Mouse (Mus musculus) liver, adult 2 months (tissue): ENCODE measurements around the gene Gpha2. TPM values are rescaled to one million over a fixed set of nuclear protein-coding genes. Genes with fewer than 3 reads are reported as not detected.
A peak's percentile ranks its signal among the peaks of the same experiment; 100 is the strongest.

Experiments used
- DNase-seq: peaks from one replicate; pipeline ENCODE4 v3.0.0-alpha.2; 2011; ENCODE audit warnings: low read depth, low spot score; ENCODE audit errors: extremely low read depth
- H3K27ac ChIP-seq: fragments of 200-500 bp; replicated peaks from 2 replicates; pipeline ENCODE4 v1.5.1; 2012; ENCODE audit warnings: low read depth, mild to moderate bottlenecking, control low read depth, inconsistent platforms, low read length; ENCODE audit not compliant: insufficient read depth
- H3K27me3 ChIP-seq: fragments of 200-500 bp; 2 replicates; pipeline ENCODE4 v1.6.1; 2012; ENCODE audit warnings: mild to moderate bottlenecking, moderate library complexity, low read length, inconsistent platforms; ENCODE audit not compliant: control insufficient read depth, insufficient read depth
- H3K36me3 ChIP-seq: fragments of 200-500 bp; 2 replicates; pipeline ENCODE4 v1.6.1; 2012; ENCODE audit warnings: low read length, inconsistent platforms; ENCODE audit not compliant: control insufficient read depth, insufficient read depth
- H3K4me1 ChIP-seq: fragments of 200-500 bp; 2 replicates; pipeline ENCODE4 v1.6.1; 2011; ENCODE audit warnings: low read length; ENCODE audit not compliant: control insufficient read depth, insufficient read depth
- H3K4me3 ChIP-seq: fragments of 200-500 bp; 2 replicates; pipeline ENCODE4 v1.5.1; 2011; ENCODE audit warnings: low read depth, mild to moderate bottlenecking, control low read depth, low read length, moderate library complexity; ENCODE audit not compliant: insufficient read depth
- H3K79me2 ChIP-seq: fragments of 200-500 bp; 2 replicates; pipeline ENCODE4 v1.6.1; 2012; ENCODE audit warnings: inconsistent platforms, mild to moderate bottlenecking, low read length, moderate library complexity; ENCODE audit not compliant: control insufficient read depth, insufficient read depth
- H3K9ac ChIP-seq: fragments of 200-500 bp; 2 replicates; pipeline ENCODE4 v1.6.1; 2012; ENCODE audit warnings: low read depth, mild to moderate bottlenecking, control low read depth, inconsistent platforms, low read length
- CTCF ChIP-seq: fragments of 200-500 bp; IDR thresholded peaks from 2 replicates; pipeline ENCODE4 v1.5.1; 2011; ENCODE audit warnings: low read depth, low read length, control low read depth
- POLR2A ChIP-seq: fragments of 200-500 bp; IDR thresholded peaks from 2 replicates; pipeline ENCODE4 v1.6.1; 2011; ENCODE audit warnings: low read length, control low read depth; ENCODE audit not compliant: insufficient read depth; ENCODE audit errors: extremely low read depth
- WGBS: fragments of 180-500 bp; shearing (Covaris S2); methylation state at CpG from one replicate; pipeline ENCODE4 v1.1.7; 2018; 5-methylcytosine and 5-hydroxymethylcytosine counted together
- polyA plus RNA-seq: library from polyadenylated mRNA; depleted of rRNA; stranded (reverse); fragments of >200 nt; gene quantifications from 2 replicates; pipeline ENCODE4 v1.2.3, GENCODE M21; 2012
- total RNA-seq: library from RNA; depleted of rRNA; stranded (reverse); fragments of >200 nt; gene quantifications from 2 replicates; pipeline ENCODE4 v1.2.3, GENCODE M21; 2014

Gene Gpha2
- total and polyA plus RNA-seq, 2 experiments: 0.28 TPM; not detected in 1

DNA sequence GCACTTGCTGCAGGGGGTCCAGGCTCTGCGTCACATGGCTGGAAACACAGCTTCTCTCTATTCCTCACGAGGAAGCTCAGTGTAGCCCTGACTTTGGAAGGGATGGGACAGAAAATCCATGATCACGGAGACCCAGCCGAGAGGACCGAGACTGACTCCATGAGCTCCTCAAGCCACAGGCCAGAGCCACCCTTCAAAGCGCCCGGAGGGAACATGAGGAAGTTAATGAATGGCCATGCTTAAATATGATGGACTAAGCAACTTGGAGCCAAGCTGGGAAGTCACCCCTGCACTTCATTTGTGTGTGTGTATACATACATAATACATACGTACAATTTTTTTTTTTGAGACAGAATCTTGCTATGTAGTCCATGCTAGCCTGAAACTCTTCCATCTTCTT lies 45.0 kb downstream of the Gpha2 start:
- H3K9ac ChIP-seq: peak overlapping the region; percentile 4; the same call in 1 of the 2 replicates

GRCm38 (mm10) chr19:6272053-6272452 lies 45.9 kb downstream of the Gpha2 start:
- no peaks in the 10 kb centered on the region for H3K36me3 ChIP-seq
- H3K4me3 ChIP-seq: no peak overlapping the region
- 54% methylated on average over 7 of the region's 7 CpGs for WGBS
- H3K27me3 ChIP-seq: no peaks in the 10 kb centered on the region
- H3K79me2 ChIP-seq: peaks cover 3% of the 10 kb centered on the region
- peaks cover 38% of the 10 kb centered on the region for H3K4me1 ChIP-seq
- 0 out of 2 replicates have a peak overlapping the region, but pooled peaks have one; percentile 20 for H3K27ac ChIP-seq
- H3K9ac ChIP-seq: no peak overlapping the region
- DNase-seq: no peak
- no peak for TF ChIP-seq CTCF
- TF ChIP-seq POLR2A: no peak

More for the DNA sequence above, 45.0 kb downstream of the Gpha2 start:
- Histone ChIP-seq H3K27me3 (no peaks in the 10 kb centered on the region), H3K36me3 (no peaks in the 10 kb centered on the region), H3K4me1 (peaks cover 39% of the 10 kb centered on the region), H3K4me3 (no peak overlapping the region), H3K27ac (peak overlapping the region; percentile 84; the same call in 1 of the 2 replicates), H3K79me2 (no peaks in the 10 kb centered on the region)
- no peak for DNase-seq
- TF ChIP-seq CTCF (no peak), POLR2A (no peak)
- 29% methylated on average over 8 of the region's 8 CpGs for WGBS

GRCm38 (mm10) chr19:6272738-6273137 lies 46.6 kb downstream of the Gpha2 start:
- TF ChIP-seq POLR2A (no peak), CTCF (no peak)
- WGBS: 79% methylated on average over 4 of the region's 4 CpGs
- DNase-seq: no peak
- Histone ChIP-seq H3K4me1 (peaks cover 33% of the 10 kb centered on the region), H3K27ac (no peak overlapping the region), H3K36me3 (no peaks in the 10 kb centered on the region), H3K9ac (no peak overlapping the region), H3K27me3 (no peaks in the 10 kb centered on the region), H3K4me3 (no peak overlapping the region), H3K79me2 (peaks cover 8% of the 10 kb centered on the region)

DNA sequence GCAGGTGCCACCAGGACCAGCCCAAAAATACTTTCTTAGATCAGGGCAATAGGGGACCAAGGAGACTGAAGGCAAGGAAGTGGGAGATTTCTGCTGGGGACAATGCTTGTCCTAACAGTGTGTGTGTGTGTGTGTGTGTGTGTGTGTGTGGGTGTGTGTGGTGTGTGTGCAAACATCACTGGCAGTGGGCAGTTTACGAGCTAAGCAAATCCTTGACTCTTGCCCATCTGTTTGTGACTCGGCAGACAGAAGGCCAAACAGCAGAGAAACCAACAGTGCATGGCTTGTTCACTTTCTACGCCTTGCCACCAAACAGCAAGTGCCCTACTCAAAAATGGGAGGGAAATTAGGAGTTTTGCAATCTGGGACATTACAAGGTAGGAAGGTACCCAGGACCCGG lies 47.4 kb downstream of the Gpha2 start:
- DNase-seq: no peak
- TF ChIP-seq CTCF (no peak), POLR2A (no peak)
- 44% methylated on average over 4 of the region's 4 CpGs for WGBS
- H3K79me2 ChIP-seq: peaks cover 13% of the 10 kb centered on the region
- no peak overlapping the region for H3K9ac ChIP-seq
- no peak overlapping the region for H3K4me3 ChIP-seq
- no peaks in the 10 kb centered on the region for H3K27me3 ChIP-seq
- H3K4me1 ChIP-seq: peaks cover 37% of the 10 kb centered on the region
- no peaks in the 10 kb centered on the region for H3K36me3 ChIP-seq
- H3K27ac ChIP-seq: no peak overlapping the region

GRCm38 (mm10) chr19:6273998-6274608 lies 47.9 kb downstream of the Gpha2 start:
- Histone ChIP-seq H3K4me1 (peaks cover 38% of the 10 kb centered on the region), H3K36me3 (no peaks in the 10 kb centered on the region), H3K9ac (no peak overlapping the region), H3K27ac (no peak overlapping the region), H3K27me3 (no peaks in the 10 kb centered on the region), H3K4me3 (no peak overlapping the region), H3K79me2 (peaks cover 15% of the 10 kb centered on the region)
- TF ChIP-seq CTCF (no peak), POLR2A (no peak)
- DNase-seq: no peak
- 92% methylated on average over 13 of the region's 13 CpGs for WGBS

DNA sequence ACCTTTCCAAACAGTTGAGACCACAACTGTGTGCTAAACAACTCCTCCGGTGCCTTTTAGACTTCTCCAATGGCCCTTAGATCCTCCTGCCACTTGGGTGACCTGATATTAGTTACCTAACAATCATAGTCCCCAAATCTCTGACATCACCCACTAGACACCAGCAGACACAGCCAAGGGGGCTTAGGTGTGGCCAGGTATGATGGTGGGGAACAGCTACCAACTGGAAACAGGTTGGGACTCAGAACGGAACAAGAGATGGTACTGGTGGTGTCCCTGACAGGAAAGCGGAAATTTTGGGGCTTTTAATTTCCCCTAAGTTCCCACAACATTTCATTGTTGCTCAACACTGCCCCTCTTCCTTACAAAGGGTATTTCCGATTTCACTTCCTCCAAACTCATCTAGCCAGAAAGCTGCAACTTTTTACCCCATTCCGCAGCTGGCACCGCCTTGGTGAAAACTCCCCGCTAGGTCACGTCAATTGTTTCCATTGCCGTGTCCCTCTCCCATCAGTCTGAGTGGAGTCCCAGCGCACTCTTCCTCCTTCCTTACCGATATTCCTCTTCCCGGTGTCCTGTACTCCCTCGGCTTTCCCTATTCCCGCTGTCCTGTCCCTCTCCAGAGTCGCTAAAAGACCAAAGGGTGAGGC lies 49.7 kb downstream of the Gpha2 start:
- peak overlapping the region; percentile 45 for H3K4me3 ChIP-seq
- peaks cover 31% of the 10 kb centered on the region for H3K4me1 ChIP-seq
- DNase-seq: peak; percentile 51
- H3K27me3 ChIP-seq: no peaks in the 10 kb centered on the region
- 7% methylated on average over 15 of the region's 15 CpGs for WGBS
- TF ChIP-seq POLR2A (no peak), CTCF (no peak)
- H3K27ac ChIP-seq: peak overlapping the region; percentile 86
- H3K79me2 ChIP-seq: peaks cover 22% of the 10 kb centered on the region
- peak overlapping the region; percentile 72 for H3K9ac ChIP-seq
- no peaks in the 10 kb centered on the region for H3K36me3 ChIP-seq
